Mouse (Mus musculus) midbrain, embryonic 11.5 days (tissue): ENCODE measurements around the gene BC030867. TPM values are rescaled to one million over a fixed set of nuclear protein-coding genes. Genes with fewer than 3 reads are reported as not detected.
"Not testable (repeated sequence)": the region's sequence is repeated elsewhere in the genome, so short reads cannot be mapped to it uniquely, and the experiment has no call there.

Source experiments
- ATAC-seq: fragments of 200-750 bp; cut with Nextera tagmentation; 2 replicates; pipeline ENCODE4 v1.8.0; 2017; ENCODE audit warnings: moderate TSS enrichment, moderate library complexity; ENCODE audit not compliant: low FRiP score
- DNase-seq: peaks from one replicate; pipeline ENCODE4 v3.0.0; 2015; ENCODE audit warnings: low spot score; ENCODE audit errors: missing footprints
- H3K27ac ChIP-seq: fragments of 300-500 bp; sonication (generic); 2 replicates; pipeline ENCODE4 v1.5.1; 2014; ENCODE audit warnings: low read depth, low read length
- H3K27me3 ChIP-seq: fragments of 300-500 bp; sonication (generic); 2 replicates; pipeline ENCODE4 v1.6.1; 2014; ENCODE audit warnings: mild to moderate bottlenecking, low read length, moderate library complexity, mixed read lengths; ENCODE audit not compliant: control insufficient read depth, insufficient read depth
- H3K36me3 ChIP-seq: fragments of 300-500 bp; sonication (generic); 2 replicates; pipeline ENCODE4 v1.6.1; 2014; ENCODE audit warnings: mild to moderate bottlenecking, low read length, moderate library complexity, mixed read lengths; ENCODE audit not compliant: control insufficient read depth, insufficient read depth
- H3K4me1 ChIP-seq: fragments of 300-500 bp; sonication (generic); 2 replicates; pipeline ENCODE4 v1.6.1; 2014; ENCODE audit warnings: low read length; ENCODE audit not compliant: control insufficient read depth, insufficient read depth
- H3K4me2 ChIP-seq: fragments of 300-500 bp; sonication (generic); 2 replicates; pipeline ENCODE4 v1.6.1; 2014; ENCODE audit warnings: mild to moderate bottlenecking, moderate library complexity
- H3K4me3 ChIP-seq: fragments of 300-500 bp; sonication (generic); 2 replicates; pipeline ENCODE4 v1.5.1; 2014; ENCODE audit warnings: low read depth, low read length
- H3K9ac ChIP-seq: fragments of 300-500 bp; sonication (generic); 2 replicates; pipeline ENCODE4 v1.6.1; 2014; ENCODE audit warnings: low read length
- H3K9me3 ChIP-seq: fragments of 300-500 bp; sonication (generic); 2 replicates; pipeline ENCODE4 v1.6.1; 2016; ENCODE audit warnings: low read length; ENCODE audit not compliant: control insufficient read depth
- WGBS: fragments of 180-500 bp; shearing (Covaris S2); extraction: QIAGEN DNeasy Blood & Tissue Kit; methylation state at CpG from one replicate; pipeline ENCODE4 v1.1.7; 2014; 5-methylcytosine and 5-hydroxymethylcytosine counted together
- polyA plus RNA-seq: library from polyadenylated mRNA; unstranded; fragments of >200 nt; fragmentation: Nextera tagmentation; extraction: Ambion mirVana; gene quantifications from 2 replicates; pipeline ENCODE4 v1.2.1, GENCODE M21; 2014

The BC030867 gene
- polyA plus RNA-seq, 1 experiment from 2014 or later: 18.4 TPM

GRCm38 (mm10) chr11:102280267-102280666, 31.6 kb downstream of the BC030867 start:
- H3K4me2 ChIP-seq, H3K9me3 ChIP-seq, H3K36me3 ChIP-seq, H3K4me3 ChIP-seq, H3K9ac ChIP-seq, ATAC-seq, H3K27me3 ChIP-seq, H3K4me1 ChIP-seq, H3K27ac ChIP-seq: not testable (repeated sequence)
- WGBS: 72% methylated on average over 6 of the region's 6 CpGs
- DNase-seq: peak; percentile 31

GRCm38 (mm10) chr11:102283922-102284321, 35.2 kb downstream of the BC030867 start:
- ATAC-seq (no peak), DNase-seq (no peak)
- Histone ChIP-seq H3K9me3 (no peaks in the 10 kb centered on the region), H3K36me3 (peaks cover 3% of the 10 kb centered on the region; the same call in 1 of the 2 replicates), H3K9ac (no peak overlapping the region), H3K27me3 (no peaks in the 10 kb centered on the region), H3K4me2 (peak overlapping the region; percentile 78; the same call in 1 of the 2 replicates), H3K4me1 (peaks cover 4% of the 10 kb centered on the region; the same call in 1 of the 2 replicates), H3K4me3 (peak overlapping the region; percentile 80; the same call in 1 of the 2 replicates), H3K27ac (no peak overlapping the region)
- 88% methylated on average over 6 of the region's 6 CpGs for WGBS

- Histone ChIP-seq H3K4me1 (peaks cover 4% of the 10 kb centered on the region; the same call in 1 of the 2 replicates), H3K36me3 (peaks cover 3% of the 10 kb centered on the region; the same call in 1 of the 2 replicates), H3K27ac (0 out of 2 replicates have a peak within 1 kb of the TSS, but pooled peaks have one; percentile 54), H3K4me2 (peak within 1 kb of the TSS; percentile 78), H3K9ac (peak within 1 kb of the TSS; percentile 79), H3K27me3 (no peaks in the 10 kb centered on the region), H3K4me3 (peak within 1 kb of the TSS; percentile 80), H3K9me3 (no peaks in the 10 kb centered on the region)
- WGBS: under 1% methylated on average over 32 of the region's 32 CpGs
- ATAC-seq (peak; percentile 90), DNase-seq (peak; percentile 99)
Measured at GRCm38 (mm10) chr11:102284501-102285094, 35.9 kb downstream of the BC030867 start, which contains the start of gene Tmub2. Gene Tmub2 (plus strand): TSS chr11:102284931.

GRCm38 (mm10) chr11:102285095-102285834, 36.6 kb downstream of the BC030867 start:
- Histone ChIP-seq H3K4me1 (peaks cover 4% of the 10 kb centered on the region; the same call in 1 of the 2 replicates), H3K4me2 (peak overlapping the region; percentile 78)
- WGBS: 7% methylated on average over 31 of the region's 31 CpGs

GRCm38 (mm10) chr11:102287485-102287884, 38.8 kb downstream of the BC030867 start:
- H3K27me3 ChIP-seq: no peaks in the 10 kb centered on the region
- no peak for ATAC-seq
- no peak overlapping the region for H3K27ac ChIP-seq
- peaks cover 4% of the 10 kb centered on the region; the same call in 1 of the 2 replicates for H3K4me1 ChIP-seq
- WGBS: 93% methylated on average over 8 of the region's 8 CpGs
- no peak overlapping the region for H3K9ac ChIP-seq
- DNase-seq: no peak
- no peak overlapping the region for H3K4me3 ChIP-seq
- H3K9me3 ChIP-seq: no peaks in the 10 kb centered on the region
- no peak overlapping the region for H3K4me2 ChIP-seq
- H3K36me3 ChIP-seq: peaks cover 20% of the 10 kb centered on the region

More at GRCm38 (mm10) chr11:102285095-102285834, 36.6 kb downstream of the BC030867 start:
- H3K27ac ChIP-seq: 0 out of 2 replicates have a peak overlapping the region, but pooled peaks have one; percentile 54
- H3K36me3 ChIP-seq: peaks cover 4% of the 10 kb centered on the region; the same call in 1 of the 2 replicates
- H3K27me3 ChIP-seq: no peaks in the 10 kb centered on the region
- DNase-seq (no peak), ATAC-seq (peak; percentile 72)
- H3K4me3 ChIP-seq: peak overlapping the region; percentile 80
- peak overlapping the region; percentile 79 for H3K9ac ChIP-seq
- H3K9me3 ChIP-seq: no peaks in the 10 kb centered on the region

GRCm38 (mm10) chr11:102288027-102288804, 39.5 kb downstream of the BC030867 start:
- no peaks in the 10 kb centered on the region for H3K9me3 ChIP-seq
- no peak overlapping the region for H3K4me3 ChIP-seq
- DNase-seq (peak; percentile 81), ATAC-seq (no peak)
- no peak overlapping the region for H3K4me2 ChIP-seq
- H3K9ac ChIP-seq: no peak overlapping the region
- peaks cover 4% of the 10 kb centered on the region; the same call in 1 of the 2 replicates for H3K4me1 ChIP-seq
- 90% methylated on average over 8 of the region's 8 CpGs for WGBS
- no peak overlapping the region; the same call in 1 of the 2 replicates for H3K27ac ChIP-seq
- peaks cover 22% of the 10 kb centered on the region for H3K36me3 ChIP-seq
- H3K27me3 ChIP-seq: no peaks in the 10 kb centered on the region

- Histone ChIP-seq H3K36me3 (peaks cover 25% of the 10 kb centered on the region), H3K4me1 (peaks cover 4% of the 10 kb centered on the region; the same call in 1 of the 2 replicates), H3K27me3 (no peaks in the 10 kb centered on the region), H3K27ac (no peak overlapping the region), H3K9me3 (no peaks in the 10 kb centered on the region), H3K9ac (no peak overlapping the region), H3K4me3 (no peak overlapping the region), H3K4me2 (no peak overlapping the region)
- DNase-seq (peak; percentile 73), ATAC-seq (no peak)
- 79% methylated on average over 2 of the region's 2 CpGs for WGBS
Measured at GRCm38 (mm10) chr11:102288913-102289312, 40.2 kb downstream of the BC030867 start.

GRCm38 (mm10) chr11:102289511-102290100, 40.9 kb downstream of the BC030867 start:
- WGBS: 64% methylated on average over 6 of the region's 6 CpGs
- Histone ChIP-seq H3K27me3 (no peaks in the 10 kb centered on the region), H3K4me1 (peaks cover 4% of the 10 kb centered on the region; the same call in 1 of the 2 replicates), H3K9me3 (no peaks in the 10 kb centered on the region), H3K27ac (no peak overlapping the region), H3K36me3 (peaks cover 27% of the 10 kb centered on the region), H3K9ac (no peak overlapping the region), H3K4me2 (no peak overlapping the region), H3K4me3 (no peak overlapping the region)
- DNase-seq: no peak
- no peak for ATAC-seq
